Mouse (Mus musculus) forebrain, embryonic 16.5 days (tissue): ENCODE results near the gene Armc2. TPM values are rescaled to one million over a fixed set of nuclear protein-coding genes. Genes with fewer than 3 reads are reported as not detected.

Source experiments
- ATAC-seq: fragments of 200-750 bp; cut with Nextera tagmentation; 2 replicates; pipeline ENCODE4 v1.8.0; 2017; ENCODE audit warnings: mild to moderate bottlenecking, moderate library complexity
- H3K27ac ChIP-seq: fragments of 300-500 bp; sonication (generic); 2 replicates; pipeline ENCODE4 v1.5.1; 2014; ENCODE audit warnings: low read length, control low read depth
- H3K27me3 ChIP-seq: fragments of 300-500 bp; sonication (generic); replicated peaks from 2 replicates; pipeline ENCODE4 v1.6.1; 2014; ENCODE audit warnings: low read length; ENCODE audit not compliant: control insufficient read depth, insufficient read depth
- H3K36me3 ChIP-seq: fragments of 300-500 bp; sonication (generic); 2 replicates; pipeline ENCODE4 v1.6.1; 2014; ENCODE audit not compliant: control insufficient read depth, insufficient read depth
- H3K4me1 ChIP-seq: fragments of 300-500 bp; sonication (generic); replicated peaks from 2 replicates; pipeline ENCODE4 v1.6.1; 2014; ENCODE audit warnings: low read length; ENCODE audit not compliant: control insufficient read depth, insufficient read depth
- H3K4me2 ChIP-seq: fragments of 300-500 bp; sonication (generic); 2 replicates; pipeline ENCODE4 v1.6.1; 2014; ENCODE audit warnings: mild to moderate bottlenecking, low read length, control low read depth
- H3K4me3 ChIP-seq: fragments of 300-500 bp; sonication (generic); replicated peaks from 2 replicates; pipeline ENCODE4 v1.5.1; 2014; ENCODE audit warnings: mild to moderate bottlenecking, low read length, control low read depth
- H3K9ac ChIP-seq: fragments of 300-500 bp; sonication (generic); replicated peaks from 2 replicates; pipeline ENCODE4 v1.6.1; 2014; ENCODE audit warnings: low read depth, low read length, control low read depth
- H3K9me3 ChIP-seq: fragments of 300-500 bp; sonication (generic); 2 replicates; pipeline ENCODE4 v1.6.1; 2016; ENCODE audit warnings: low read length; ENCODE audit not compliant: control insufficient read depth
- WGBS: fragments of 180-500 bp; shearing (Covaris S2); extraction: QIAGEN DNeasy Blood & Tissue Kit; methylation state at CpG from one replicate; pipeline ENCODE4 v1.1.7; 2014; 5-methylcytosine and 5-hydroxymethylcytosine counted together
- polyA plus RNA-seq: library from polyadenylated mRNA; unstranded; fragments of >200 nt; fragmentation: Nextera tagmentation; extraction: Ambion mirVana; gene quantifications from 2 replicates; pipeline ENCODE4 v1.2.1, GENCODE M21; 2015

Gene Armc2
- polyA plus RNA-seq, 1 experiment from 2014 or later, result 8.2 TPM

GRCm38 (mm10) chr10:41988930-41989329 lies 29.3 kb downstream of the Armc2 start:
- Histone ChIP-seq H3K4me3 (no peak overlapping the region), H3K36me3 (no peaks in the 10 kb centered on the region), H3K4me2 (no peak overlapping the region), H3K9me3 (no peaks in the 10 kb centered on the region), H3K27me3 (no peaks in the 10 kb centered on the region), H3K4me1 (no peaks in the 10 kb centered on the region), H3K27ac (no peak overlapping the region), H3K9ac (no peak overlapping the region)
- no peak for ATAC-seq
- WGBS, result 93% methylated on average over 3 of the region's 3 CpGs

GRCm38 (mm10) chr10:41986126-41986525 lies 32.1 kb downstream of the Armc2 start:
- ATAC-seq, result no peak

DNA sequence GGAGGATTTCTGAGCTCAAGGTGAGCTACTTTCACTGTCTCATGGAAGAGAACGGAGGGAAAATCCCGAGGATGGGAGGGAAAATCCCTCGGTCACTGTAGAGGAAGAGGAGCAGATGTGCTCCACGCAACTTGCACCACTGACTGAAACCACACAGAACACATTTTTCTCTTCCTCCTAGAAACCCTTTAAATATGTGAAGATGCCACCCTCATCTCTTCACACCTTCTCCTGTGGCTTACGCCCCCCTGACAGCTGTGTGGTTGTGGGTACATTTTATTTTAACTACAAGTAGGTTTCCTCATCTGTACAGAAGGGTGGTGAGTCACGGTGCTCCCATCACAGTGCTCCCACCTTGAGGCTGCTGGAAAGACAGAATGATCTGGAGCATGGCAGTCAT lies 34.0 kb downstream of the Armc2 start:
- H3K4me1 ChIP-seq, result no peaks in the 10 kb centered on the region
- 93% methylated on average over 6 of the region's 6 CpGs for WGBS
- no peak overlapping the region for H3K27ac ChIP-seq
- no peak overlapping the region for H3K4me3 ChIP-seq
- H3K4me2 ChIP-seq, result no peak overlapping the region
- no peaks in the 10 kb centered on the region for H3K9me3 ChIP-seq
- H3K27me3 ChIP-seq, result no peaks in the 10 kb centered on the region
- no peak overlapping the region for H3K9ac ChIP-seq
- ATAC-seq, result no peak
- H3K36me3 ChIP-seq, result no peaks in the 10 kb centered on the region

More at GRCm38 (mm10) chr10:41986126-41986525, 32.1 kb downstream of the Armc2 start:
- Histone ChIP-seq H3K27ac (no peak overlapping the region), H3K27me3 (no peaks in the 10 kb centered on the region), H3K36me3 (no peaks in the 10 kb centered on the region), H3K9ac (no peak overlapping the region), H3K4me2 (no peak overlapping the region), H3K4me3 (no peak overlapping the region), H3K9me3 (no peaks in the 10 kb centered on the region), H3K4me1 (no peaks in the 10 kb centered on the region)
- WGBS, result 84% methylated on average over 8 of the region's 8 CpGs

DNA sequence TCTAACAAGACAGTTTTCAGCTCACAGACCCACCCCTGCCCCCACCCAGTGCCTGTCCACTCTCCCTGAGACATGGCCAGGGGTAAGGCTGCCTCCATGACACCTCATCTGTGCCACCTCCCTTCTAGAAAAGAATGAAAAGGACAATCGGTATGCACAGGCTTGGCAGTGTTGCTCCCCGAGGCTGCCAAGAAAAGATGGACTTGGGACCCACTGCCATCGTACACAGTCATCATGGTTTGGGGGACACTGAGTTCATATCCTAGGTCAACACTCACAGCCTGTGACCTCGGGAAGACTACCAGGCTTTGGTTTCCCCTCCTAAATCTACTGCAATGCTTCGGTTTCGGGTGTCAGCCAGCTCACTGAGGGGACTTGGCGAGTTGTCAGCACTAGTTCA lies 35.4 kb downstream of the Armc2 start:
- Histone ChIP-seq H3K9ac (no peak overlapping the region), H3K4me2 (no peak overlapping the region), H3K4me1 (no peaks in the 10 kb centered on the region), H3K27ac (no peak overlapping the region), H3K27me3 (no peaks in the 10 kb centered on the region), H3K36me3 (no peaks in the 10 kb centered on the region), H3K4me3 (no peak overlapping the region), H3K9me3 (no peaks in the 10 kb centered on the region)
- no peak for ATAC-seq
- whole genome bisulfite sequencing, result 66% methylated on average over 7 of the region's 7 CpGs

DNA sequence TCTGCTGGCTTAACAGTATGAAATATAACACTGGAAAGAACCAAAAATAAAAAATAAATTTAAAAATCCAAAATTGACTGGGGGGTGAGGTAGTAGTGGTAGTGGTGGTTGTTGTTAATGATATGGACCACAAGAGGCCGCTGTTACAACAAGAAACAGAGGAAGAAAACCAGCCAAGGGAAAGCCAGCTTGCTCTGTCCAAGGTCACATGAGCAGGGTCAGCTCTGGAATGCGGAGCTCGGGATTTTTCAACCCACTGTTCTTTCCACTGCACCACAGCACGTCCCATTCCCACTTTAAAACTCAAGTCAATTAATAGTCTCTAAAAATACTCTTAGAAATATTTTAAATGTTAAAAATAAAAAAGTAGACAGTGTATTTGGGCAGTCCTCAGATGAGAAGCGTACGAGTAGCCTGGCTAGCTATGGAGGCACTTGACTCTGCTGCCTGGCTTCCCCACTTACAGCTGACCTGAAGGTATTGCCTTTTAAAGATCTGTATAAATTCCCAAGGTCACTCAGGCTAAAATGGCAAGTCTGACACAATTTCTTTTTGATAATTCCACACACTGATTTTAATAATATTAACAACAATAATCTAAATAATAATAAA lies 37.4 kb downstream of the Armc2 start:
- H3K27me3 ChIP-seq, result no peaks in the 10 kb centered on the region
- no peaks in the 10 kb centered on the region for H3K36me3 ChIP-seq
- no peak overlapping the region for H3K27ac ChIP-seq
- no peak overlapping the region for H3K9ac ChIP-seq
- ATAC-seq, result peak; percentile 49; the same call in 1 of the 2 replicates
- no peaks in the 10 kb centered on the region for H3K9me3 ChIP-seq
- H3K4me2 ChIP-seq, result no peak overlapping the region
- H3K4me1 ChIP-seq, result no peaks in the 10 kb centered on the region
- WGBS, result 23% methylated on average over 6 of the region's 6 CpGs
- no peak overlapping the region for H3K4me3 ChIP-seq

GRCm38 (mm10) chr10:41978403-41979234 lies 39.6 kb downstream of the Armc2 start:
- no peak overlapping the region for H3K27ac ChIP-seq
- 82% methylated on average over 7 of the region's 7 CpGs for WGBS
- no peak for ATAC-seq
- H3K9me3 ChIP-seq, result no peaks in the 10 kb centered on the region
- no peaks in the 10 kb centered on the region for H3K36me3 ChIP-seq
- no peaks in the 10 kb centered on the region for H3K4me1 ChIP-seq
- no peak overlapping the region for H3K4me3 ChIP-seq
- no peak overlapping the region for H3K9ac ChIP-seq
- no peak overlapping the region for H3K4me2 ChIP-seq
- H3K27me3 ChIP-seq, result no peaks in the 10 kb centered on the region

DNA sequence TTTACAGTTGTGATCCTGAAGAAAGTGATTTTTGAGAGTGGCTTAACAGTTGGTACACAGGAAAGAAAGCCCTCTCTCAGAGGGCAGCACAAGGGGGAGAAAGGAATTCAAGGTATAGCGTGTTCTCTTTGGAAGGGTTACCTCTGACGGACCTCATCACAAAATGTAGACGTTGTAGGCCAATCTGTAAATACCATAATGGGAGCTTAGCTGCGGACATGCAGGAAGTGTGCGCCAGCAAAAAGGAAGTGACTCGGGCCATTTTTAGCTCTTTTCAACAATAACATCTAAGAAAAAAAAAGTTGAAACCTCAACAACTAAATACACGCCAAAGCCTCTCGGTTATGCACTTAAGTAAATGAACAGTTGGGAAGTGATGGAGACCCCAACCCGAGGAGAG lies 45.6 kb downstream of the Armc2 start:
- no peaks in the 10 kb centered on the region for H3K27me3 ChIP-seq
- WGBS, result 89% methylated on average over 9 of the region's 9 CpGs
- no peaks in the 10 kb centered on the region for H3K4me1 ChIP-seq
- H3K9me3 ChIP-seq, result no peaks in the 10 kb centered on the region
- no peak overlapping the region for H3K9ac ChIP-seq
- H3K36me3 ChIP-seq, result no peaks in the 10 kb centered on the region
- no peak overlapping the region for H3K4me2 ChIP-seq
- H3K4me3 ChIP-seq, result no peak overlapping the region
- no peak overlapping the region for H3K27ac ChIP-seq
- no peak for ATAC-seq

GRCm38 (mm10) chr10:41967915-41968635 lies 50.2 kb downstream of the Armc2 start:
- Histone ChIP-seq H3K9me3 (no peaks in the 10 kb centered on the region), H3K27ac (no peak overlapping the region), H3K9ac (no peak overlapping the region), H3K4me1 (no peaks in the 10 kb centered on the region), H3K4me2 (no peak overlapping the region), H3K36me3 (no peaks in the 10 kb centered on the region), H3K4me3 (no peak overlapping the region), H3K27me3 (no peaks in the 10 kb centered on the region)
- 0 out of 2 replicates have a peak, but pooled peaks have one; percentile 38 for ATAC-seq
- WGBS, result 82% methylated on average over 11 of the region's 11 CpGs

DNA sequence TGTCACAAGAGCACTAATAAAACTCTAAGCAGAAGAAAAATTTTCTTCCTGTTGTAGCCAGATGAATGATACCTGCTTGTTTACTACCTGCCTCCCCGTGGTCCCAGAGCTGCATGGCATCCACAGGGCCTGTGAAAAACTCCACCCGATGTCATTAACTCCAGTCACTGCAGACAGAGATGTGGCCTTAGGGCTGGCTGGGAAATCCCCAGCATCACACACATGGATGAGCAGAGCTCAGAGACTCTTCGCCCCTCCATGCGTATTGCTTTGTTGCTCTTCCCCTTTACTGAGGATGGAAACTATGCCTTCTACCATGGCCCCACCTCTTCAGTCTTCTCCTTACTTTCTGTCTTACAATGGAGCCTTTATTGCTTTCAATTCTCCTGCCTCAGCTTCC lies 55.5 kb downstream of the Armc2 start:
- H3K27me3 ChIP-seq, result no peaks in the 10 kb centered on the region
- peaks cover 3% of the 10 kb centered on the region for H3K4me1 ChIP-seq
- no peaks in the 10 kb centered on the region for H3K36me3 ChIP-seq
- H3K4me2 ChIP-seq, result no peak overlapping the region
- 42% methylated on average over 4 of the region's 4 CpGs for WGBS
- no peak overlapping the region for H3K27ac ChIP-seq
- ATAC-seq, result no peak
- H3K4me3 ChIP-seq, result no peak overlapping the region
- H3K9ac ChIP-seq, result no peak overlapping the region
- no peaks in the 10 kb centered on the region for H3K9me3 ChIP-seq
